ENCODE assay signal across 8 mouse cellular contexts in the genomic region with DNA sequence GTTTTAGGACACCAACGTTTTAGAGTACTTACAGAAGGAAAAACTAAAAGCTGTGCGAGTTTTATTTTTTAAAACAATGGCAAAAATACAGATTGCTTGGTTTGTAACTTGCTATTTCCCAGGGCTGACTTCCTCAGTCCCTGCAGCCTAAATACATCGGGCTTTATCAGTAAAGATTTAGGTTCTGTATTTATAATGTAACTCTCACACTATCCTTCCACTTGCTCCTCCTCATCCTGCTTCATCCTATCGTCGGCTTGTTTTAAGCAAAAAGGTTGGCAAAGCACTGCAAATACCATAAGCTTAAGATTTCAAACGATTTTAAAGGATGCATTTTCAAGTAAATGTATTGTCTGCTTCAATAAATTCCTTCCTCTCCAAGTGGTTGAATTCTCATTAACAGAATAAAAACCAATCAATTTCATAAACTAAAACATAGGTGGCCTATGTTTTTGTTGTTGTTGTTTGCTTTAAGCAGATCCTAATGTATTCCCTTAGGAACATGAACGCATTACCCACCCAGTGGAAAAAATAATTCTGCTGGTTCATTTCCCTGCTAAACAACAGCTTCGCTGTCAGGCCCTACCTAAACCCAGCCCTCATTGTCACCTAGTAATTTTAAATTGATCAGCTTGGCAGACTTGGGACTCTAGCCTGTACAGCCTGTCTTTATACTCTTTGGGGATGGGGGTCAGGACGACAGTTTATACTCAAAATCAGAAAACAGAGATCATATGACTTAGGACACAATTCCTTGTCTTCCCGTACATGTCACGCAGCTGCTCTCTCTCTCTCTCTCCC. TPM values are rescaled to one million over a fixed set of nuclear protein-coding genes. Genes with fewer than 3 reads are reported as not detected.
DNase-seq lines count a peak whose midpoint lies in the region; ATAC-seq and TF ChIP-seq lines count a peak whose summit lies in the region.

No protein-coding gene starts in this region.

- intact Hi-C loops in heart, postnatal 36 days (cut with DNase I), result loop anchor here (10.0 kb wide), 2 partner anchors 632 to 982 kb away; partner anchors contain the start of genes Adss and Zbtb18

- H3K27ac ChIP-seq in heart, embryonic 14.5 days (replicated peaks in 1 of 2; ENCODE audit: control insufficient read depth in 1 of 2, insufficient read depth in 1 of 2, low read depth in 2 of 2, low read length in 2 of 2), result peak overlapping the region; percentile 95 to 98
- no peak overlapping the region for H3K27ac ChIP-seq in ES-E14 (ENCODE audit: insufficient read depth, low read depth, low read length, poor library complexity, severe bottlenecking)
- peak overlapping the region; percentile 99 for H3K27ac ChIP-seq in heart, embryonic 16.5 days (ENCODE audit: low read length)
- peak overlapping the region; percentile 99 for H3K27ac ChIP-seq in midbrain, embryonic 10.5 days (replicated peaks)

- peak overlapping the region; percentile 60 to 87 for H3K4me3 ChIP-seq in heart, embryonic 14.5 days (ENCODE audit: control insufficient read depth in 1 of 2, insufficient read depth in 1 of 2, low read depth in 1 of 2, low read length in 2 of 2)
- H3K4me3 ChIP-seq in ES-E14 (ENCODE audit: insufficient read depth in 1 of 2, low read depth in 1 of 2, low read length in 2 of 2, poor library complexity in 1 of 2, severe bottlenecking in 1 of 2), result peak overlapping the region; percentile 80 to 85
- H3K4me3 ChIP-seq in heart, embryonic 16.5 days (ENCODE audit: low read length), result peak overlapping the region; percentile 97
- peak overlapping the region; percentile 93 for H3K4me3 ChIP-seq in midbrain, embryonic 10.5 days

- no peak for ATAC-seq in heart, embryonic 14.5 days (ENCODE audit: insufficient number of reproducible peaks, insufficient read depth, low FRiP score, low read depth)
- no peak for ATAC-seq in heart, embryonic 16.5 days (replicated peaks; ENCODE audit: extremely low read depth, insufficient read depth, low FRiP score)
- no peak for ATAC-seq in CD4-positive, CD25-positive, alpha-beta regulatory T cell, adult 4 months

- no peaks in the 10 kb centered on the region for H3K27me3 ChIP-seq in heart, embryonic 14.5 days (ENCODE audit: control insufficient read depth, insufficient read depth, low read length)
- no peaks in the 10 kb centered on the region for H3K27me3 ChIP-seq in heart, embryonic 16.5 days (ENCODE audit: control insufficient read depth, insufficient read depth, low read length)
- no peaks in the 10 kb centered on the region for H3K27me3 ChIP-seq in midbrain, embryonic 10.5 days (ENCODE audit: low read depth, poor library complexity, severe bottlenecking)

- no peak for DNase-seq in heart, postnatal 36 days
- DNase-seq in ES-E14 (ENCODE audit: low read depth, low spot score), result no peak
- no peak for DNase-seq in midbrain, embryonic 10.5 days (ENCODE audit: low spot score)
- DNase-seq in adrenal gland, postnatal 36 days, result no peak
- DNase-seq in spleen, adult 12 weeks (ENCODE audit: low spot score), result no peak

- H3K9ac ChIP-seq in heart, embryonic 14.5 days (ENCODE audit: low read length), result peak overlapping the region; percentile 79
- H3K9ac ChIP-seq in ES-E14 (ENCODE audit: insufficient read depth, low read depth, low read length, poor library complexity, severe bottlenecking), result peak overlapping the region; percentile 71; the same call in 1 of the 2 replicates
- peak overlapping the region; percentile 94 for H3K9ac ChIP-seq in heart, embryonic 16.5 days (ENCODE audit: low read length)

- no peaks in the 10 kb centered on the region for H3K36me3 ChIP-seq in heart, embryonic 14.5 days (ENCODE audit: control insufficient read depth, insufficient read depth, low read length)
- no peaks in the 10 kb centered on the region for H3K36me3 ChIP-seq in ES-E14 (ENCODE audit: control insufficient read depth, insufficient read depth, low read length, poor library complexity, severe bottlenecking)
- no peaks in the 10 kb centered on the region for H3K36me3 ChIP-seq in heart, embryonic 16.5 days (ENCODE audit: control insufficient read depth, insufficient read depth)
- H3K36me3 ChIP-seq in midbrain, embryonic 10.5 days, result no peaks in the 10 kb centered on the region

- H3K9me3 ChIP-seq in heart, embryonic 14.5 days (ENCODE audit: control insufficient read depth, low read length), result no peaks in the 10 kb centered on the region
- no peaks in the 10 kb centered on the region for H3K9me3 ChIP-seq in ES-E14 (ENCODE audit: control insufficient read depth, insufficient read depth, low read depth, low read length)
- no peaks in the 10 kb centered on the region for H3K9me3 ChIP-seq in heart, embryonic 16.5 days (replicated peaks; ENCODE audit: control insufficient read depth, low read length)
- no peaks in the 10 kb centered on the region for H3K9me3 ChIP-seq in midbrain, embryonic 10.5 days (replicated peaks)

- H3K4me2 ChIP-seq in heart, embryonic 14.5 days (ENCODE audit: low read length), result peak overlapping the region; percentile 79
- peak overlapping the region; percentile 81 for H3K4me2 ChIP-seq in heart, embryonic 16.5 days (ENCODE audit: low read depth, low read length)

- in situ Hi-C loops in ES-E14 (cut with MboI; ENCODE audit: low sequenced_read_pairs in 2 of 2, unreplicated experiment in 2 of 2), result no loop called here

- peaks cover 3 to 18% of the 10 kb centered on the region in 2 experiments; a peak in 3 of 4 replicates for H3K4me1 ChIP-seq in heart, embryonic 14.5 days (ENCODE audit: control insufficient read depth in 2 of 2, insufficient read depth in 2 of 2, low read length in 2 of 2)
- no peaks in the 10 kb centered on the region for H3K4me1 ChIP-seq in ES-E14 (ENCODE audit: control insufficient read depth in 2 of 2, insufficient read depth in 2 of 2, low read length in 2 of 2, poor library complexity in 1 of 2)
- H3K4me1 ChIP-seq in heart, embryonic 16.5 days (ENCODE audit: control insufficient read depth, insufficient read depth, low read length), result peaks cover 16% of the 10 kb centered on the region
- peaks cover 35% of the 10 kb centered on the region for H3K4me1 ChIP-seq in midbrain, embryonic 10.5 days

- WGBS in heart, embryonic 14.5 days, result 11% methylated on average over 11 of the region's 11 CpGs
- 8% methylated on average over 11 of the region's 11 CpGs for WGBS in heart, embryonic 16.5 days
- 33% methylated on average over 11 of the region's 11 CpGs for WGBS in midbrain, embryonic 10.5 days

TF ChIP-seq in ES-E14, 5 proteins besides CTCF, POLR2A, EP300 and RAD21:
- TF ChIP-seq ZNF384 (IDR thresholded peaks at IDR 0.05; ENCODE audit: low read depth, low read length) (no peak), ZC3H11A (IDR thresholded peaks at IDR 0.05; ENCODE audit: borderline replicate concordance, low read depth, low read length) (no peak), MAFK (IDR thresholded peaks at IDR 0.05; ENCODE audit: insufficient read depth, low read depth, low read length) (no peak), HCFC1 (IDR thresholded peaks at IDR 0.05; ENCODE audit: borderline replicate concordance, insufficient read depth, low read length) (no peak), CHD2 (IDR thresholded peaks at IDR 0.05; ENCODE audit: low read depth, low read length) (no peak)

RNA-seq across cellular contexts. Expression of gene Cep170, which starts 1.2 kb away (rescaled TPM):
- 21.5 and 27.5 TPM in 2 replicates for polyA plus RNA-seq in heart, embryonic 14.5 days (2014; fragmentation: Nextera tagmentation; extraction: Ambion mirVana)
- 10 to 100 TPM; 24.8 to 26.2 TPM for total RNA-seq in heart, postnatal 36 days (2021)
- 14.2 and 20.8 TPM in 2 replicates for total RNA-seq in ES-E14 (2012; rRNA removed)
- 16.2 and 16.7 TPM in 2 replicates for polyA plus RNA-seq in heart, embryonic 16.5 days (2015; fragmentation: Nextera tagmentation; extraction: Ambion mirVana)
- 32.0 and 51.8 TPM in 2 replicates for polyA plus RNA-seq in midbrain, embryonic 10.5 days (2016; fragmentation: Nextera tagmentation; extraction: Ambion mirVana)
- 10 to 100 TPM; 12.1 to 13.0 TPM for polyA plus RNA-seq in CD4-positive, CD25-positive, alpha-beta regulatory T cell, adult 4 months (2017; shearing (Covaris generic))
- 10 to 100 TPM; 29.9 to 37.3 TPM for total RNA-seq in adrenal gland, postnatal 36 days (2021)

RNA-seq across cellular contexts. Expression of gene Sdccag8, which starts 1.8 kb away (rescaled TPM):
- polyA plus RNA-seq in heart, embryonic 14.5 days (2014; fragmentation: Nextera tagmentation; extraction: Ambion mirVana), result 9.5 and 12.1 TPM in 2 replicates
- total RNA-seq in heart, postnatal 36 days (2021), result 1 to 10 TPM; 4.7 to 5.8 TPM
- total RNA-seq in ES-E14 (2012; rRNA removed), result 5.0 and 5.4 TPM in 2 replicates
- 11.1 and 11.5 TPM in 2 replicates for polyA plus RNA-seq in heart, embryonic 16.5 days (2015; fragmentation: Nextera tagmentation; extraction: Ambion mirVana)
- 22.8 and 26.5 TPM in 2 replicates for polyA plus RNA-seq in midbrain, embryonic 10.5 days (2016; fragmentation: Nextera tagmentation; extraction: Ambion mirVana)
- polyA plus RNA-seq in CD4-positive, CD25-positive, alpha-beta regulatory T cell, adult 4 months (2017; shearing (Covaris generic)), result 10 to 100 TPM; 25.3 to 25.5 TPM
- 10 to 100 TPM; 11.3 to 11.9 TPM for total RNA-seq in adrenal gland, postnatal 36 days (2021)
